Mouse (Mus musculus) G1E (cell line): Measurements from ENCODE around the gene Cnot10. TPM values are rescaled to one million over a fixed set of nuclear protein-coding genes. Genes with fewer than 3 reads are reported as not detected.

Source experiments
- ATAC-seq: 2 replicates; pipeline ENCODE4 v1.8.0; 2016; ENCODE audit warnings: mild to moderate bottlenecking; ENCODE audit not compliant: insufficient number of reproducible peaks, poor library complexity, low FRiP score, severe bottlenecking; ENCODE audit errors: extremely low read depth
- DNase-seq: peaks from one replicate; pipeline ENCODE4 v3.0.0; 2012; ENCODE audit warnings: low spot score
- H3K27me3 ChIP-seq: 2 replicates; pipeline ENCODE4 v1.6.1; 2012; ENCODE audit warnings: mild to moderate bottlenecking, low read length, inconsistent platforms; ENCODE audit not compliant: insufficient read depth
- H3K36me3 ChIP-seq: replicated peaks from 2 replicates; pipeline ENCODE3; 2012; ENCODE audit warnings: mild to moderate bottlenecking, inconsistent platforms
- H3K4me1 ChIP-seq: 2 replicates; pipeline ENCODE4 v1.6.1; 2012; ENCODE audit warnings: low read depth, low read length, inconsistent platforms, mixed read lengths; ENCODE audit not compliant: insufficient read depth
- H3K4me3 ChIP-seq: 2 replicates; pipeline ENCODE4 v1.5.1; 2012; ENCODE audit warnings: low read depth, mild to moderate bottlenecking, inconsistent platforms, low read length, moderate library complexity, mixed read lengths
- H3K9me3 ChIP-seq: replicated peaks from 2 replicates; pipeline ENCODE4 v1.6.1; 2012; ENCODE audit warnings: inconsistent platforms
- CTCF ChIP-seq: IDR thresholded peaks from 2 replicates; pipeline ENCODE4 v1.5.1; 2012; ENCODE audit warnings: low read depth, low read length, inconsistent platforms, mixed read lengths
- GATA1 ChIP-seq: IDR thresholded peaks from 2 replicates; pipeline ENCODE4 v1.6.1; 2012; ENCODE audit warnings: borderline replicate concordance, low read length, inconsistent platforms, mixed read lengths
- GATA2 ChIP-seq: IDR thresholded peaks from 2 replicates; pipeline ENCODE4 v1.6.1; 2012; ENCODE audit warnings: low read depth, low read length, inconsistent platforms, borderline replicate concordance
- POLR2AphosphoS5 ChIP-seq: IDR thresholded peaks from 2 replicates; pipeline ENCODE4 v1.6.1; 2012; ENCODE audit warnings: low read depth, low read length, inconsistent platforms; ENCODE audit not compliant: insufficient replicate concordance
- TAL1 ChIP-seq: conservative IDR thresholded peaks from 2 replicates; pipeline ENCODE4 v1.6.1; 2012; ENCODE audit warnings: low read depth, low read length, inconsistent platforms, mixed read lengths
- polyA plus RNA-seq: library from polyadenylated mRNA; stranded (reverse); fragments of >175 nt; gene quantifications from 2 replicates; pipeline ENCODE4 v1.2.3, GENCODE M21; 2012
- total RNA-seq, 2 experiments: library from RNA; stranded (forward) in 1 of 2; stranded (reverse) in 1 of 2; fragments of 200-1000 nt in 1 of 2; fragments of >200 nt in 1 of 2; fragmentation: Nextera tagmentation in 1 of 2; gene quantifications; 2 replicates each; pipeline ENCODE4 v1.2.3; 2014 to 2017

Gene Cnot10
- total and polyA plus RNA-seq, 3 experiments = 21.2 to 45.0 (median 40.4) TPM

DNA sequence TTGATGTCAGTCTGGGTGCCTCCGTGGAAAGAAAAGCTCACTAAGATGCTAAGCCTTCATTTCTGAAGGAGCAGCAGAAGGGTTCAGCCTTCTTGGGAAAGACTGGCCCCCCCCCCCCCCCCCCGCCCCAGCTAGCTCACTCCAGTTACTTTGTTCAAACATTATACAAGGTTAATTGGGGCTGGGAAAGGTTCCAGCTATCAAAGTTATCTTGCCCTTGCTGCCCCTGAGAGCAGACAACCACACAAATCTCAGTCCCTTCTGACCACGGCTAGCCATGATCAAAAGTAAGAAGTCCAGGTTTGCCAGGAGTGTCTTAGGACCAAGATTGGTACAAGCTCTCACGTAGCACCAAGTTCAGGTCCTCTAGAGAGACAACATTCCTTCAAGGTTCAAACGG is 29.0 kb upstream of the Cnot10 start:
- peaks cover 12% of the 10 kb centered on the region; the same call in 1 of the 2 replicates for H3K27me3 ChIP-seq
- H3K4me1 ChIP-seq = no peaks in the 10 kb centered on the region
- DNase-seq (no peak), ATAC-seq (no peak)
- no peaks in the 10 kb centered on the region for H3K9me3 ChIP-seq
- no peak overlapping the region for H3K4me3 ChIP-seq
- TF ChIP-seq GATA2 (no peak), TAL1 (no peak), GATA1 (no peak), POLR2AphosphoS5 (no peak), CTCF (no peak)
- H3K36me3 ChIP-seq = no peaks in the 10 kb centered on the region

GRCm38 (mm10) chr9:114668047-114668446 is 28.1 kb upstream of the Cnot10 start:
- Histone ChIP-seq H3K9me3 (no peaks in the 10 kb centered on the region), H3K36me3 (no peaks in the 10 kb centered on the region), H3K27me3 (peaks cover 12% of the 10 kb centered on the region), H3K4me3 (no peak overlapping the region), H3K4me1 (no peaks in the 10 kb centered on the region)
- no peak for TF ChIP-seq CTCF
- no peak for TF ChIP-seq GATA1
- no peak for TF ChIP-seq TAL1
- no peak for TF ChIP-seq POLR2AphosphoS5
- TF ChIP-seq GATA2 = no peak
- no peak for ATAC-seq
- DNase-seq = no peak

DNA sequence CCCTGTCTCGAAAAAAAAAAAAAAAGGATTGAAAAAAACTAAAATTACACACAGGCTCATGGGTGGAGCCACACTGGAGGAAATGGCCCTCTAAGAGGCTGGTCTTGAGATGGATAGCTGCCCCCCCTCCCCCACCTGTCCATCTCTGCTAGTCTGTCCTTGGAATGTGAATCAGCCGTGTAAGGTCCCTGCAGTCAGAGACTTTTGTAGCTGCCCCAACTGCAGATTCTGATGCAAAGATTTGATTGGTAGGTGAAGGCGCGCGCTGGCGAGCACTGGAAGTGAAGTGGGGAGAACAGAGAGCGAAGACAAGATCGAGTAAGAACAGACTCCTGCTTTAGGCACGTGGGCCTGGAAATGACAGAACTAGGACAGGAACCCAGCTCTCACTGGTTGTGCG is 26.9 kb upstream of the Cnot10 start:
- Histone ChIP-seq H3K4me1 (no peaks in the 10 kb centered on the region), H3K27me3 (peaks cover 11% of the 10 kb centered on the region), H3K9me3 (no peaks in the 10 kb centered on the region), H3K4me3 (no peak overlapping the region), H3K36me3 (no peaks in the 10 kb centered on the region)
- DNase-seq (no peak), ATAC-seq (no peak)
- TF ChIP-seq TAL1 (no peak), POLR2AphosphoS5 (no peak), CTCF (no peak), GATA1 (no peak), GATA2 (no peak)

- no peak for DNase-seq
- H3K36me3 ChIP-seq = no peaks in the 10 kb centered on the region
- H3K4me1 ChIP-seq = no peaks in the 10 kb centered on the region
- ATAC-seq = no peak
- TF ChIP-seq CTCF (no peak), TAL1 (no peak), GATA2 (no peak), GATA1 (no peak)
- no peak overlapping the region for H3K4me3 ChIP-seq
- H3K27me3 ChIP-seq = peaks cover 15% of the 10 kb centered on the region
- no peaks in the 10 kb centered on the region for H3K9me3 ChIP-seq
These were observed 23.8 kb upstream of the Cnot10 start for GRCm38 (mm10) chr9:114663782-114664181.

- H3K36me3 ChIP-seq = no peaks in the 10 kb centered on the region
- DNase-seq = no peak
- no peak for ATAC-seq
- no peaks in the 10 kb centered on the region for H3K4me1 ChIP-seq
- peaks cover 10% of the 10 kb centered on the region for H3K27me3 ChIP-seq
- no peak for TF ChIP-seq GATA1
- no peak for TF ChIP-seq TAL1
- no peak for TF ChIP-seq GATA2
- TF ChIP-seq CTCF = no peak
- no peak for TF ChIP-seq POLR2AphosphoS5
- no peak overlapping the region for H3K4me3 ChIP-seq
- H3K9me3 ChIP-seq = no peaks in the 10 kb centered on the region
These were observed 22.0 kb upstream of the Cnot10 start for GRCm38 (mm10) chr9:114661991-114662390.

DNA sequence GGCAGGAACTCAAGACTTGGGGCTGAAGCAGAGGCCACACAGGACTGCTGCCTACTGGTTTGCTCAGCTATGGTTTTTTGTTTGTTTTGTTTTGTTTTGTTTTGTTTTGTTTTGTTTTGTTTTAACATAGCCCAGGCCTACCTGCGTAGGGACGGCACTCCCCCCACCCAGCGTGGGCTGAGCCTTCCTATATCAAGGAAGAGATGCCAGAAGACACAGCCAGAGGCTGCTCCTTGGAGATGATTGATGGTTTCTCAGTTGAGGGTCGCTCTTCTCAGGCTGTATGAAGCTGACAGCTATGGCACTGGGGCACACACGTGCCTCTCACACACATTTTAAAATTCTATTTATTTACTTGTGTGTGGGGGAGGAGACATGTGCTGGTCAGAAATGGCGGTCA is 21.0 kb upstream of the Cnot10 start:
- TF ChIP-seq GATA1 = no peak
- no peak for TF ChIP-seq TAL1
- no peak for TF ChIP-seq GATA2
- TF ChIP-seq CTCF = no peak
- no peak for TF ChIP-seq POLR2AphosphoS5
- no peaks in the 10 kb centered on the region for H3K4me1 ChIP-seq
- DNase-seq (no peak), ATAC-seq (no peak)
- H3K36me3 ChIP-seq = no peaks in the 10 kb centered on the region
- H3K27me3 ChIP-seq = peaks cover 10% of the 10 kb centered on the region
- no peak overlapping the region for H3K4me3 ChIP-seq
- no peaks in the 10 kb centered on the region for H3K9me3 ChIP-seq

DNA sequence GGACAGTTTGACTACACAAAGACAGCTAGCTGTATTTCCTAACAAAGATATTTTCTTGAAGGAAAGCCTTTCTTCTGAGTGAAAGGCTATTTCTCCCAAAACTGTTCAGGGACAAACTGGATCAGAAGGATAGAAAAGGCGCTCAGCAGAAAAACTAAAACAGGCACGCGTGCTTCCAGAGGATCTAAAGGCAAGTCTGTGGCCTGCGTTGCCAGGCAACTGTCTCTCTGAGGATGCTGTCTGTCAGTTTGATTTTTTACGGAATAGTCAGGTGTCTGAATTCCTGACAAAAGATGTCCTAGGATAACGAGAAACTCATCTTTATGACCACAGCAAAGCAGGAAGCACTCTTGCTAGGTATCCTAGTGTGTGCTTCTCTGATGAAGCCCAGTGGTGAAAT is 20.5 kb upstream of the Cnot10 start:
- Histone ChIP-seq H3K4me3 (no peak overlapping the region), H3K9me3 (no peaks in the 10 kb centered on the region), H3K4me1 (no peaks in the 10 kb centered on the region), H3K36me3 (no peaks in the 10 kb centered on the region), H3K27me3 (peaks cover 10% of the 10 kb centered on the region; the same call in 1 of the 2 replicates)
- ATAC-seq (no peak), DNase-seq (no peak)
- TF ChIP-seq GATA2 (no peak), GATA1 (no peak), CTCF (no peak), TAL1 (no peak), POLR2AphosphoS5 (no peak)
